Mouse (Mus musculus) heart, adult 2 months (tissue): ENCODE measurements at regions not wholly inside any gene's neighbourhood (a gene's known extent, or its start where the extent isn't known, plus 50 kb on each side); places are given as distances from the start of the nearest gene placed in this dataset.

Experiments used
- CTCF ChIP-seq: fragments of 200-600 bp; IDR thresholded peaks from 2 replicates; pipeline ENCODE4 v1.8.1; 2022; ENCODE audit warnings: antibody characterized with exemption, mild to moderate bottlenecking, moderate library complexity
- POLR2A ChIP-seq: fragments of 200-500 bp; IDR thresholded peaks from 2 replicates; pipeline ENCODE4 v1.6.1; 2011; ENCODE audit warnings: mild to moderate bottlenecking, low read depth, low read length, control low read depth; ENCODE audit not compliant: insufficient read depth

- TF ChIP-seq POLR2A (no peak), CTCF (peak; percentile 27; the same call in 1 of the 2 replicates)
Measured at GRCm38 (mm10) chr2:95494698-95495088, 823.3 kb upstream of the Lrrc4c start.
